Mouse (Mus musculus) MEL (cell line): ENCODE measurements around the gene Ilf2. TPM values are rescaled to one million over a fixed set of nuclear protein-coding genes. Genes with fewer than 3 reads are reported as not detected.

Source experiments
- DNase-seq: peaks from one replicate; pipeline ENCODE4 v3.0.0; 2011; ENCODE audit warnings: low read depth, low spot score
- H3K27ac ChIP-seq: 2 replicates; pipeline ENCODE4 v1.5.1; 2012; ENCODE audit warnings: low read depth, mild to moderate bottlenecking, control low read depth, low read length, moderate library complexity; ENCODE audit not compliant: control insufficient read depth
- H3K27me3 ChIP-seq, 2 experiments: fragments of 150-350 bp in 1 of 2; sonication (generic) in 1 of 2; 2 replicates each; pipeline ENCODE4 v1.6.1; 2012; ENCODE audit warnings: low read length in 2 of 2, mild to moderate bottlenecking in 2 of 2, improper control_type of control experiment in 1 of 2, moderate library complexity in 1 of 2; ENCODE audit not compliant: insufficient read depth in 2 of 2, control insufficient read depth in 1 of 2
- H3K36me3 ChIP-seq, 2 experiments: 2 replicates each; pipeline ENCODE4 v1.6.1; 2012 to 2014; ENCODE audit warnings: low read length in 2 of 2, improper control_type of control experiment in 1 of 2, inconsistent platforms in 1 of 2, mild to moderate bottlenecking in 1 of 2; ENCODE audit not compliant: insufficient read depth in 2 of 2, control insufficient read depth in 1 of 2
- H3K4me1 ChIP-seq, 2 experiments: fragments of 150-350 bp in 1 of 2; sonication (generic) in 1 of 2; 2 replicates each; pipeline ENCODE4 v1.6.1; 2012; ENCODE audit warnings: low read length in 2 of 2, improper control_type of control experiment in 1 of 2, mild to moderate bottlenecking in 1 of 2; ENCODE audit not compliant: insufficient read depth in 2 of 2, control insufficient read depth in 1 of 2
- H3K4me3 ChIP-seq, 2 experiments: fragments of 150-350 bp in 1 of 2; sonication (generic) in 1 of 2; 2 replicates each; pipeline ENCODE4 v1.5.1; 2012; ENCODE audit warnings: low read depth in 2 of 2, low read length in 2 of 2, mild to moderate bottlenecking in 2 of 2, moderate library complexity in 2 of 2, control low read depth in 1 of 2, improper control_type of control experiment in 1 of 2; ENCODE audit not compliant: control insufficient read depth in 1 of 2, insufficient read depth in 1 of 2
- H3K79me2 ChIP-seq: 2 replicates; pipeline ENCODE4 v1.6.1; 2012; ENCODE audit warnings: mild to moderate bottlenecking, low read length, moderate library complexity; ENCODE audit not compliant: control insufficient read depth, poor library complexity, insufficient read depth
- H3K9ac ChIP-seq: 2 replicates; pipeline ENCODE4 v1.6.1; 2012; ENCODE audit warnings: low read depth, mild to moderate bottlenecking, control low read depth, low read length, moderate library complexity; ENCODE audit not compliant: control insufficient read depth, poor library complexity, severe bottlenecking
- H3K9me3 ChIP-seq: fragments of 150-350 bp; sonication (generic); replicated peaks from 2 replicates; pipeline ENCODE4 v1.6.1; 2012; ENCODE audit warnings: mild to moderate bottlenecking, low read length, improper control_type of control experiment, moderate library complexity; ENCODE audit not compliant: insufficient read depth
- BHLHE40 ChIP-seq: IDR thresholded peaks from 2 replicates; pipeline ENCODE4 v1.6.1; 2012; ENCODE audit warnings: low read depth, mild to moderate bottlenecking, inconsistent platforms, low read length, improper control_type of control experiment, borderline replicate concordance
- CHD2 ChIP-seq: IDR thresholded peaks from 2 replicates; pipeline ENCODE4 v1.6.1; 2011; ENCODE audit warnings: low read length, improper control_type of control experiment
- E2F4 ChIP-seq: IDR thresholded peaks from 2 replicates; pipeline ENCODE4 v1.6.1; 2011; ENCODE audit warnings: low read depth, low read length, improper control_type of control experiment, borderline replicate concordance
- ELF1 ChIP-seq: IDR thresholded peaks from 2 replicates; pipeline ENCODE4 v1.6.1; 2014; ENCODE audit warnings: low read depth, mild to moderate bottlenecking, inconsistent platforms, low read length, improper control_type of control experiment, moderate library complexity
- EP300 ChIP-seq, 2 experiments: IDR thresholded peaks; 2 replicates each; pipeline ENCODE4 v1.6.1; 2011; ENCODE audit warnings: improper control_type of control experiment in 2 of 2, low read length in 2 of 2, low read depth in 1 of 2, mild to moderate bottlenecking in 1 of 2
- JUND ChIP-seq: IDR thresholded peaks from 2 replicates; pipeline ENCODE4 v1.6.1; 2011; ENCODE audit warnings: low read depth, mild to moderate bottlenecking, improper control_type of control experiment, low read length
- KAT2A ChIP-seq: conservative IDR thresholded peaks from 2 replicates; pipeline ENCODE4 v1.6.1; 2012; ENCODE audit warnings: low read depth, low read length, improper control_type of control experiment, inconsistent platforms
- MAX ChIP-seq: IDR thresholded peaks from 2 replicates; pipeline ENCODE4 v1.6.1; 2011; ENCODE audit warnings: low read length, improper control_type of control experiment
- MAZ ChIP-seq: IDR thresholded peaks from 2 replicates; pipeline ENCODE4 v1.6.1; 2012; ENCODE audit warnings: low read depth, mild to moderate bottlenecking, inconsistent platforms, low read length, improper control_type of control experiment
- MEF2A ChIP-seq: IDR thresholded peaks from 2 replicates; pipeline ENCODE4 v1.6.1; 2014; ENCODE audit warnings: low read depth, mild to moderate bottlenecking, inconsistent platforms, low read length, improper control_type of control experiment; ENCODE audit not compliant: poor library complexity, insufficient replicate concordance, severe bottlenecking; ENCODE audit errors: extremely low read depth
- MXI1 ChIP-seq: IDR thresholded peaks from 2 replicates; pipeline ENCODE4 v1.6.1; 2011; ENCODE audit warnings: mild to moderate bottlenecking, low read depth, low read length, improper control_type of control experiment
- MYB ChIP-seq: IDR thresholded peaks from 2 replicates; pipeline ENCODE4 v1.6.1; 2011; ENCODE audit warnings: mild to moderate bottlenecking, low read depth, low read length, improper control_type of control experiment
- NRF1 ChIP-seq: IDR thresholded peaks from 2 replicates; pipeline ENCODE4 v1.6.1; 2014; ENCODE audit warnings: low read depth, mild to moderate bottlenecking, inconsistent platforms, low read length, improper control_type of control experiment, moderate library complexity; ENCODE audit not compliant: poor library complexity, insufficient read depth, severe bottlenecking
- POLR2A ChIP-seq, 2 experiments: IDR thresholded peaks; 2 replicates each; pipeline ENCODE4 v1.6.1; 2011 to 2012; ENCODE audit warnings: low read length in 2 of 2, mild to moderate bottlenecking in 2 of 2, control low read depth in 1 of 2, improper control_type of control experiment in 1 of 2, low read depth in 1 of 2, moderate library complexity in 1 of 2; ENCODE audit not compliant: control insufficient read depth in 1 of 2, insufficient read depth in 1 of 2, poor library complexity in 1 of 2
- POLR2AphosphoS2 ChIP-seq: IDR thresholded peaks from 2 replicates; pipeline ENCODE4 v1.6.1; 2011; ENCODE audit warnings: low read length, improper control_type of control experiment
- POLR2AphosphoS5 ChIP-seq: IDR thresholded peaks from 2 replicates; pipeline ENCODE4 v1.6.1; 2012; ENCODE audit warnings: low read depth, borderline replicate concordance, mild to moderate bottlenecking, inconsistent platforms, low read length, moderate library complexity, mixed read lengths
- RAD21 ChIP-seq: IDR thresholded peaks from 2 replicates; pipeline ENCODE4 v1.6.1; 2011; ENCODE audit warnings: mild to moderate bottlenecking, low read depth, low read length, improper control_type of control experiment
- SIN3A ChIP-seq: IDR thresholded peaks from 2 replicates; pipeline ENCODE4 v1.6.1; 2012; ENCODE audit warnings: low read length, improper control_type of control experiment, inconsistent platforms
- SMC3 ChIP-seq: IDR thresholded peaks from 2 replicates; pipeline ENCODE4 v1.6.1; 2011; ENCODE audit warnings: low read depth, low read length, improper control_type of control experiment
- TAL1 ChIP-seq: IDR thresholded peaks from 2 replicates; pipeline ENCODE4 v1.6.1; 2012; ENCODE audit warnings: mild to moderate bottlenecking, inconsistent platforms, low read length, moderate library complexity, mixed read lengths
- TBP ChIP-seq: IDR thresholded peaks from 2 replicates; pipeline ENCODE4 v1.8.0; 2011; ENCODE audit warnings: low read depth, low read length, improper control_type of control experiment
- TCF12 ChIP-seq: IDR thresholded peaks from 2 replicates; pipeline ENCODE4 v1.6.1; 2014; ENCODE audit warnings: low read depth, mild to moderate bottlenecking, inconsistent platforms, low read length, improper control_type of control experiment, moderate library complexity
- UBTF ChIP-seq: IDR thresholded peaks from 2 replicates; pipeline ENCODE4 v1.6.1; 2012; ENCODE audit warnings: low read depth, mild to moderate bottlenecking, inconsistent platforms, low read length, improper control_type of control experiment, moderate library complexity, borderline replicate concordance; ENCODE audit not compliant: insufficient read depth
- ZC3H11A ChIP-seq: IDR thresholded peaks from 2 replicates; pipeline ENCODE4 v1.6.1; 2012; ENCODE audit warnings: low read depth, mild to moderate bottlenecking, inconsistent platforms, low read length, improper control_type of control experiment
- ZKSCAN1 ChIP-seq: IDR thresholded peaks from 2 replicates; pipeline ENCODE4 v1.6.1; 2012; ENCODE audit warnings: low read depth, mild to moderate bottlenecking, inconsistent platforms, low read length, improper control_type of control experiment, moderate library complexity
- ZMIZ1 ChIP-seq: IDR thresholded peaks from 2 replicates; pipeline ENCODE4 v1.6.1; 2012; ENCODE audit warnings: low read depth, mild to moderate bottlenecking, inconsistent platforms, low read length, improper control_type of control experiment, moderate library complexity
- polyA plus RNA-seq, 2 experiments: library from polyadenylated mRNA; stranded (reverse) in 1 of 2; unstranded in 1 of 2; fragments of >175 nt in 1 of 2; fragments of >200 nt in 1 of 2; gene quantifications; 2 replicates each; pipeline versions ENCODE4 v1.2.1 to v1.2.4; 2012; ENCODE audit warnings: low replicate concordance in 2 of 2, low read depth in 1 of 2; ENCODE audit not compliant: insufficient read length in 2 of 2, insufficient read depth in 1 of 2, missing spikeins in 1 of 2
- total RNA-seq: library from RNA; depleted of rRNA; stranded (reverse); fragments of 300-350 nt; gene quantifications from 2 replicates; pipeline ENCODE4 v1.2.3, GENCODE M21; 2012

Ilf2 gene
- total and polyA plus RNA-seq, 3 experiments = 107 to 223 (median 175) TPM

DNA sequence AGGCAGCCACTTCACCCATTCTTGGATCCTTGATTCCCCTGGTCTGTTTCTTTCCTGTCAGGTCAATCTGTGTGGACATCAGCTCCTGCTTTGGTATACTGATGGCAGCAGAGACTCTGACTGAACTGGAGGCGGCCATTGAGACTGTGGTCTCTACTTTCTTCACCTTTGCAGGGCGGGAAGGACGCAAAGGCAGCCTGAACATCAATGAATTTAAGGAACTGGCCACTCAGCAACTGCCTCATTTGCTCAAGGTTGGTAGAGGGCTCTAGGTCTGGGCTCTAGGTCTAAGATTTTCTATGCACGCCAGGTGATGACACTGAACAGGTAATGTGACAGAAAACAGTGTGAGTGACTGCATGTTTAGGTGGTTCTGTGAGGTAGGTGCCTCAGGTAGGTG lies 39.9 kb downstream of the Ilf2 start:
- Histone ChIP-seq H3K27ac (no peak overlapping the region), H3K4me3 (no peak overlapping the region), H3K4me1 (peaks cover 0 to 16% of the 10 kb centered on the region in 2 experiments; a peak in 3 of 4 replicates), H3K27me3 (no peaks in the 10 kb centered on the region), H3K9me3 (no peaks in the 10 kb centered on the region), H3K36me3 (peaks cover 0 to 6% of the 10 kb centered on the region in 2 experiments; a peak in 2 of 4 replicates), H3K9ac (no peak overlapping the region), H3K79me2 (no peaks in the 10 kb centered on the region; the same call in 1 of the 2 replicates)
- DNase-seq = no peak
- TF ChIP-seq ELF1 = no peak
- TF ChIP-seq MYB = no peak

DNA sequence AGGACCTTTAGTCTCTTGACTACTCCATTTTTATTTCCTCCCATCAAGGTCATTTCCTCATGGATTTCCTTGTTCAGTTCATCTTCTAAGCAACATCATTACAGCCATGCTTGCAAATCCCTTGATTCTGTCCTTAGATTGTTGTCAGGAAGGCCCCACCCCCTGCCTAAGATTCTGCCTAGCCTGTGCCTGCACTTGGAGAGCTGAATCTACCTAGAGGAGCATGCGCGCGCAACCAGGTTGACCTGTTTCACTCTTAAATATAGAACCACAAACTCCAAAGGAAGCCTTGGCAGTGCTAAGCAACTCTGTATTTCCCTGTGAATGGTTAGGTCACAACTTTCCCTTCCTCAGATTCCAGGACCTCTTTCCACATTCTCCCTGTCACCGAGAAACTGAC lies 41.8 kb downstream of the Ilf2 start:
- no peaks in the 10 kb centered on the region; the same call in 1 of the 2 replicates for H3K79me2 ChIP-seq
- DNase-seq = no peak
- no peak overlapping the region for H3K9ac ChIP-seq
- no peaks in the 10 kb centered on the region for H3K27me3 ChIP-seq
- no peak overlapping the region for H3K4me3 ChIP-seq
- no peaks in the 10 kb centered on the region for H3K9me3 ChIP-seq
- peaks cover 0 to 6% of the 10 kb centered on the region in 2 experiments; a peak in 2 of 4 replicates for H3K36me3 ChIP-seq
- no peak for TF ChIP-seq TBP
- TF ChIP-seq SMC3 = no peak
- peaks cover 0 to 13% of the 10 kb centered on the region in 2 experiments; a peak in 3 of 4 replicates for H3K4me1 ChIP-seq
- no peak overlapping the region for H3K27ac ChIP-seq

DNA sequence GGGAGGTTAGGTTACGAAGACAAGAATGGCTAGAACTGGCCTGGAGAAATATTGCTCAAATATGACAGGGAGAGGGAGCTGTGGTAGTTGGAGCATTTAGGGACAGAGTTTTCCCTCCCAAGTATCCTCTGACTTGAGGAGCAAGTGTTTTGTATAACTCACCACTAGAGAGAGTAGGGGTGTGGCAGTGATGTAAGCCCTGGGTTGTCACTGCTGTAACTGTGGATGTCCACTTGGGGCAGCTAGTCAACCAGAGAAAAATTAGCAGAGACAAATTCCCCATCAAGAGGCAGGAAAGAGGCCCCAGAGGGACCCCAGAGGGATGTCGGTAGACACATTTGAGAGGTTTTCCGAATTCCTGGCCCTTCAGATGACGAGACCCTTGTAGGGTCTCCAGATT lies 49.5 kb downstream of the Ilf2 start:
- DNase-seq = peak; percentile 90
- H3K36me3 ChIP-seq = no peaks in the 10 kb centered on the region; a peak in 2 of 4 replicates
- no peaks in the 10 kb centered on the region for H3K79me2 ChIP-seq
- no peak overlapping the region for H3K9ac ChIP-seq
- H3K27ac ChIP-seq = no peak overlapping the region
- H3K27me3 ChIP-seq = no peaks in the 10 kb centered on the region
- H3K4me1 ChIP-seq = peaks cover 2 to 13% of the 10 kb centered on the region in 2 experiments; a peak in 2 of 4 replicates
- no peaks in the 10 kb centered on the region for H3K9me3 ChIP-seq
- no peak overlapping the region for H3K4me3 ChIP-seq
- TF ChIP-seq POLR2AphosphoS2 (no peak), ZC3H11A (no peak), SIN3A (peak; percentile 81), MXI1 (no peak), NRF1 (no peak), TAL1 (no peak), EP300 (IDR thresholded peaks at IDR 0.05; ENCODE audit: low read depth in 1 of 2, low read length in 2 of 2) (no peak), RAD21 (peak; percentile 51), MAX (no peak; the same call in 1 of the 2 replicates), MAZ (no peak), CHD2 (no peak), ZMIZ1 (no peak), POLR2AphosphoS5 (no peak), POLR2A (IDR thresholded peaks at IDR 0.05; ENCODE audit: control insufficient read depth in 1 of 2, insufficient read depth in 1 of 2, low read depth in 1 of 2, low read length in 2 of 2, poor library complexity in 1 of 2) (no peak), BHLHE40 (no peak), MEF2A (no peak), MYB (no peak), E2F4 (no peak), ZKSCAN1 (no peak), SMC3 (peak; percentile 62), TCF12 (no peak), TBP (0 out of 2 replicates have a peak, but pooled peaks have one; percentile 37), UBTF (no peak), KAT2A (no peak), ELF1 (0 out of 2 replicates have a peak, but pooled peaks have one; percentile 4), JUND (no peak)
